Mouse (Mus musculus) stomach, embryonic 16.5 days (tissue): ENCODE measurements around the gene Cmtm4. TPM values are rescaled to one million over a fixed set of nuclear protein-coding genes. Genes with fewer than 3 reads are reported as not detected.

ENCODE experiments used
- ATAC-seq: fragments of 200-750 bp; cut with Nextera tagmentation; 2 replicates; pipeline ENCODE4 v1.8.0; 2017; ENCODE audit warnings: moderate number of reproducible peaks, moderate TSS enrichment; ENCODE audit not compliant: insufficient read depth, low FRiP score
- H3K27ac ChIP-seq: fragments of 300-500 bp; sonication (generic); 2 replicates; pipeline ENCODE4 v1.5.1; 2014; ENCODE audit warnings: low read length
- H3K27me3 ChIP-seq: fragments of 300-500 bp; sonication (generic); 2 replicates; pipeline ENCODE4 v1.6.1; 2014; ENCODE audit warnings: low read length, control low read depth, mixed read lengths; ENCODE audit not compliant: control insufficient read depth, insufficient read depth
- H3K36me3 ChIP-seq: fragments of 300-500 bp; sonication (generic); 2 replicates; pipeline ENCODE4 v1.6.1; 2014; ENCODE audit warnings: low read length; ENCODE audit not compliant: control insufficient read depth, insufficient read depth
- H3K4me1 ChIP-seq: fragments of 300-500 bp; sonication (generic); 2 replicates; pipeline ENCODE4 v1.6.1; 2014; ENCODE audit warnings: low read length, control low read depth, mixed read lengths; ENCODE audit not compliant: control insufficient read depth, insufficient read depth
- H3K4me2 ChIP-seq: fragments of 300-500 bp; sonication (generic); 2 replicates; pipeline ENCODE4 v1.6.1; 2014; ENCODE audit warnings: low read depth, low read length, mixed read lengths
- H3K4me3 ChIP-seq: fragments of 300-500 bp; sonication (generic); replicated peaks from 2 replicates; pipeline ENCODE4 v1.5.1; 2014; ENCODE audit warnings: mild to moderate bottlenecking, low read length
- H3K9ac ChIP-seq: fragments of 300-500 bp; sonication (generic); 2 replicates; pipeline ENCODE4 v1.6.1; 2014; ENCODE audit warnings: low read length
- H3K9me3 ChIP-seq: fragments of 300-500 bp; sonication (generic); replicated peaks from 2 replicates; pipeline ENCODE4 v1.6.1; 2016; ENCODE audit warnings: low read length, control low read depth; ENCODE audit not compliant: control insufficient read depth
- WGBS: fragments of 180-500 bp; shearing (Covaris S2); extraction: QIAGEN DNeasy Blood & Tissue Kit; methylation state at CpG from one replicate; pipeline ENCODE4 v1.1.7; 2014; 5-methylcytosine and 5-hydroxymethylcytosine counted together
- polyA plus RNA-seq: library from polyadenylated mRNA; unstranded; fragments of >200 nt; fragmentation: Nextera tagmentation; extraction: Ambion mirVana; gene quantifications from 2 replicates; pipeline ENCODE4 v1.2.1, GENCODE M21; 2015

The Cmtm4 gene
- polyA plus RNA-seq, 1 experiment from 2014 or later: 4.3 TPM

DNA sequence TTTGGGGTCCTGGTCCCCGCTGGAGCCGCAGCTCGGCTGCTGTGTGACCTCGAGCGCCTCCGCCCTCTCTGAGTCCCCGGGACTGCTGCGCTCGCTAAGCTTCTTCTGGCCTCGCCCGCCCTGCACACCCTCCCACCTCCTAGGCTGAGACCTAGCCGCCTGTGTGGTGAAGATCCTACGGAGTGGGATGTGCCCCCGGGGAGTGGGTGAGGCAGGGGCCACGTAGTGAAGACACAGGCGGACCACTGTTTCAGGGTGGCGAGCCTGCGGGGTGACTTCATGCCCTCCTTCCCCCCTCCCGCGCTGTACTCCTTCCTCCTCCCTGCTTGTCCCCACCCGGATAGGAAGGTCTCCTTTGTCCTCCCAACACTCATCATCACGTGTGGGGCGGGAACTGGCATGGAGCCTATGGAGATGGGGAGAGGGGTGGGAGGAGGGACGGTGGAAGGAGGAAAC lies 54.5 kb downstream of the Cmtm4 start:
- Histone ChIP-seq H3K27me3 (no peaks in the 10 kb centered on the region), H3K4me1 (peaks cover 9% of the 10 kb centered on the region; the same call in 1 of the 2 replicates), H3K9ac (peak overlapping the region; percentile 91), H3K4me2 (peak overlapping the region; percentile 76), H3K4me3 (peak overlapping the region; percentile 72), H3K27ac (peak overlapping the region; percentile 87), H3K9me3 (no peaks in the 10 kb centered on the region), H3K36me3 (no peaks in the 10 kb centered on the region; the same call in 1 of the 2 replicates)
- WGBS: 0% methylated on average over 24 of the region's 24 CpGs
- peak; percentile 65 for ATAC-seq

DNA sequence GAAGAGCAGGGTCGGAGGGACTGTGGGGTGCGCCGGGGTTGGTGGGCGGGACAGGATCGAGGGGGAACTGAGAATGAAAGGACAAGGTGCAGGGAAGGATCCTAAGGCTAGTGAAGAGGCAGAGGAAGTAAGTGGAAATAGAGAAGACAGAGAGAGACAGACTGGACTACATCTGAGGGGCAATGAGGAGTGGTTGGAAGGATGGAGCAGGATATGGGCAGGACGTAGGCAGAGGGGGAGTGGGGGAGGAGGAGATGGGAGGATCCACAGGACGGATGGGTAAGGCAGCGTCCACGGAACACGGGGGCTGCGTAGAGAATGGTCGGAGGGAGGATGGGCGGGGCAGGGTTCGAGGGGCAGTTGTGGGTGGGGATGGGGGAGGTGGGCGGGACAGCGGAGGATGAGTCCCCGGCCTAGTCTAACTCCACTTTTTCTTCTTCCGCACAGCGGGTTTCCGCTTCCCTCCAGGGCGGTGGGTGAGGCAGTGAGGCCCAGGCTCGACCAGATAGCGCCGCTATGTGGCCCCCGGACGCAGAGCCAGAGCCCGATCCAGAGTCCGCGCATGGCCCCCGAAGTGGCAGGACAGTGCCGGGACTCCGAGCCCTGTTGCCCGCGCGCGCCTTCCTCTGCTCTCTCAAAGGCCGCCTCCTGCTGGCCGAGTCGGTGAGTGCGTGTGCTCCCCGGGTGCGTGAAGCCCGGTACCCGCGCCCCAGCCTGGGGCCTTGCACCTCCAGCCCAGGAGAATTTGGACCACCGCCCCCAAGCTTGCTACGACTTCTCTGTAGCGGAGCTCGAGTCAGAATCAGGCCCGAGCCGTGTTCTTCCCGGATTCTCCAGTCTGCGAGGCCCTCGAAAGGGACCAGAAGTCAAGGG lies 55.1 kb downstream of the Cmtm4 start:
- Histone ChIP-seq H3K4me2 (peak overlapping the region; percentile 76), H3K4me3 (peak overlapping the region; percentile 72), H3K4me1 (peaks cover 9% of the 10 kb centered on the region; the same call in 1 of the 2 replicates), H3K27me3 (no peaks in the 10 kb centered on the region), H3K36me3 (no peaks in the 10 kb centered on the region), H3K27ac (peak overlapping the region; percentile 87), H3K9me3 (no peaks in the 10 kb centered on the region), H3K9ac (peak overlapping the region; percentile 91)
- peak; percentile 83 for ATAC-seq
- WGBS: under 1% methylated on average over 51 of the region's 54 CpGs

DNA sequence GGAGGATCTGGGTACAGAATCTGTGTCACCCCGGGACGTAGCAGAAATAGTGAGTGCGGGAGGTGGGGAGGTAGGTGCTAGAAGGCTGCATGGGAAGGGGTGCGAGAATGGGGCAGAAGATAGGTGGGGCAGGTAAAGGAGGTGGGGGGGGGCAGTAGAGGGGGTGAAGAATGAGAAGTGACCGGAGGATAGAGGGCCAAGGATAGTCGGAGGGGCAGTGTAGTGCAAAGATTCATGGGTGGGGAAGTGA lies 55.7 kb downstream of the Cmtm4 start:
- WGBS: 1% methylated on average over 6 of the region's 6 CpGs
- ATAC-seq: no peak

DNA sequence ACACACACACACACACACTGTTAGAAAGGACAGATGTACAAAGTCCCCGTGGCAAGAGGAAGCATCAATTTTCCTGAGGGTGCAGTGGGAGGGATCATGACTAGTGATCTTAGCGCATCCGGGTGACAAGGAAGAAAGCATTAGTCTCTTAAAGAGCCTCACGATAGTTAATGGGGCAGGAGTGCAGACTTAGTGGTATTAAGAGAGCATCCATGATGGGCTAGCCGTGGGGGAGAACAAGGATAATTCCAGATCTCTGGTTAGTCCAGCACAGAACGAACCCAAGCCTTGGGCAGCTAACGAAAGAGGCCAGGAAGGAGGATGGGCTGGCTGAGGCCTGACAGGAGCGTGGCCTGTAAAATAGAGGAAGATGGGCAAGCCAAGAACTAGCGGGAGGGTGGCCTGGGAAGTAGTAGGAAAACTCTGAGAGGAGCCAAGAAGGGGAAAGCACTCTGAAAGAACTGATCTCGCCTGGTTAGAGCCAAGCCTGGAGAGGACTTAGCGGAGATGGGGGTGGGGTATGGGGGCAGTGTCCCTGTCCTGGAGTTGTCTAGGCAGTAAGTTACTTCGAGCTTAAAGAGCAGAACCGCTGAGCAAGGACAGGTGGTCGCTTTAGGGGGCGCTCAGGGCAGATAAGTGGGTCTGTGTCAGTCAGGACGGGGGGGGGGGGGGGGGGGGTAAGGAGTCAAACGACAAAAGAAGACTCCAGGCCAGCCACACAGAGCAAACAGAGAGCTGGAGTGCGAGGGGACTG lies 56.2 kb downstream of the Cmtm4 start, which contains the start of gene Cmtm3:
Gene Cmtm3 (plus strand): TSS at position 182 of the 754 bp plus-strand sequence.
- no peaks in the 10 kb centered on the region for H3K27me3 ChIP-seq
- peak within 1 kb of the TSS; percentile 87 for H3K27ac ChIP-seq
- H3K9ac ChIP-seq: peak within 1 kb of the TSS; percentile 91
- peaks cover 9% of the 10 kb centered on the region; the same call in 1 of the 2 replicates for H3K4me1 ChIP-seq
- ATAC-seq: no peak
- WGBS: 14% methylated on average over 17 of the region's 18 CpGs
- peak within 1 kb of the TSS; percentile 72 for H3K4me3 ChIP-seq
- H3K36me3 ChIP-seq: no peaks in the 10 kb centered on the region
- H3K4me2 ChIP-seq: peak within 1 kb of the TSS; percentile 76
- H3K9me3 ChIP-seq: no peaks in the 10 kb centered on the region

More for the DNA sequence above, 55.7 kb downstream of the Cmtm4 start:
- peak overlapping the region; percentile 91 for H3K9ac ChIP-seq
- H3K9me3 ChIP-seq: no peaks in the 10 kb centered on the region
- no peaks in the 10 kb centered on the region for H3K36me3 ChIP-seq
- peak overlapping the region; percentile 76 for H3K4me2 ChIP-seq
- H3K4me3 ChIP-seq: peak overlapping the region; percentile 72
- H3K4me1 ChIP-seq: peaks cover 9% of the 10 kb centered on the region; the same call in 1 of the 2 replicates
- H3K27me3 ChIP-seq: no peaks in the 10 kb centered on the region
- peak overlapping the region; percentile 87 for H3K27ac ChIP-seq

DNA sequence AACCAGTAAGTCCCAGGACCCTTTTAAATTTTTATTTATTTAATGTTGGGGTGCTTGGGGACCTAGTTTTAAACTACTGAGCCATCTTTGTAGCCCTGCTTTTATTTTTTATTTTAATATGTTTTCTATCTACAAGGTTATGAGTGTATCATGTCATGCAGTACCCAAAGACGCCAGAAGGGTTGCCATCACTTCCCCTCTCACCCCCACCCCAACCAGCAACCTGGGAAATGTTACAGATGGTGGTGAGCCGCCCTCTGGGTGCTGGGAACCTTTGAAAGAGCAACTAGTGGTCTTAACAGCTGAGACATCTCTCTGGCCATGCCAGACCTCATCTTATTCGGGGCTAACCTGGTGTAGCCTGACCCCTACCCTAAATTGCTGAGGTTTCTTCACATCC lies 57.7 kb downstream of the Cmtm4 start:
- H3K9ac ChIP-seq: no peak overlapping the region
- no peak overlapping the region for H3K4me3 ChIP-seq
- no peak overlapping the region for H3K4me2 ChIP-seq
- H3K27ac ChIP-seq: no peak overlapping the region
- 53% methylated on average over 3 of the region's 3 CpGs for WGBS
- no peaks in the 10 kb centered on the region for H3K36me3 ChIP-seq
- no peaks in the 10 kb centered on the region for H3K27me3 ChIP-seq
- H3K4me1 ChIP-seq: 0 out of 2 replicates have a peak, but pooled peaks cover 3% of the 10 kb centered on the region
- ATAC-seq: no peak
- H3K9me3 ChIP-seq: no peaks in the 10 kb centered on the region

DNA sequence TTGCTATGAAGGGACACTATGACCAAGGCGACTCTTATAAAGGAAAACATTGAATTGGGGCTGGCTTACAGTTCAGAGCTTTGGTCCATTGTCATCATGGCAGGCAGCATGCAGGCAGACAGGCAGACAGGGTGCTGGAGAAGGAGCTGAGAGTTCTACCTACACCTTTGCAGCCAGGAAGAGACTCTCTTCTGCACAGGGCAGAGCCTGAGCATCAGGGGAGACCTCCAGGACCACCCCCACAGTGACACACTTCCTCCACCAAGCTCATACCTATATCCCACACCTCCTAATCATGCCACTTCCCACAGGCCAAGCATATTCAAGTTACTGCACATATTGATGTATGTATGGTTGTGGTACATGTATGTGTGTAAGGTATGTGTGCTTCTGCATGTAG lies 58.8 kb downstream of the Cmtm4 start:
- WGBS: 85% methylated on average over 1 of the region's 1 CpGs
- no peak overlapping the region for H3K4me2 ChIP-seq
- no peaks in the 10 kb centered on the region for H3K9me3 ChIP-seq
- ATAC-seq: no peak
- no peak overlapping the region for H3K27ac ChIP-seq
- H3K9ac ChIP-seq: no peak overlapping the region
- H3K27me3 ChIP-seq: no peaks in the 10 kb centered on the region
- 0 out of 2 replicates have a peak, but pooled peaks cover 3% of the 10 kb centered on the region for H3K4me1 ChIP-seq
- no peak overlapping the region for H3K4me3 ChIP-seq
- no peaks in the 10 kb centered on the region for H3K36me3 ChIP-seq

DNA sequence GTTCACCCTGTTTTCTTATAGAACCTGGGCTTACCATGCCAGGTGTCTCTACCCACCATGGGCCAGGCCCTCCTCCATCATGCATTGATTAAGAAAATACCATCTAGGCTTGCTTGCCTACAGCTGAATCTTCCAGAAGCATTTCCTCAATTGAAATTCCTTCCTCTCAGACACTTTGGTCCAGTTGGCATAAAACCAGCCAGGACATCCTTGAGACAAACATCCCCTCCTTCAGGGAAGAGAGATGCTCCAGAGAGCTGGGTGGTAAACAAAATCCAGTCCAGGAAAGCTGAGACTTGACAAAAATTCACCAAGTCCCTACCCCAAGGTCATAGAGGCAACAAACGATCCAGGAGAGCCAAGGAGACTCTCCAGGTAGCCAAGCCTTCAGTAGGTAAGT lies 61.4 kb downstream of the Cmtm4 start:
- no peak overlapping the region for H3K27ac ChIP-seq
- no peaks in the 10 kb centered on the region for H3K27me3 ChIP-seq
- 54% methylated on average over 1 of the region's 1 CpGs for whole genome bisulfite sequencing
- no peak overlapping the region for H3K9ac ChIP-seq
- no peaks in the 10 kb centered on the region for H3K36me3 ChIP-seq
- no peaks in the 10 kb centered on the region for H3K4me1 ChIP-seq
- no peaks in the 10 kb centered on the region for H3K9me3 ChIP-seq
- no peak overlapping the region for H3K4me3 ChIP-seq
- H3K4me2 ChIP-seq: no peak overlapping the region
- ATAC-seq: no peak

DNA sequence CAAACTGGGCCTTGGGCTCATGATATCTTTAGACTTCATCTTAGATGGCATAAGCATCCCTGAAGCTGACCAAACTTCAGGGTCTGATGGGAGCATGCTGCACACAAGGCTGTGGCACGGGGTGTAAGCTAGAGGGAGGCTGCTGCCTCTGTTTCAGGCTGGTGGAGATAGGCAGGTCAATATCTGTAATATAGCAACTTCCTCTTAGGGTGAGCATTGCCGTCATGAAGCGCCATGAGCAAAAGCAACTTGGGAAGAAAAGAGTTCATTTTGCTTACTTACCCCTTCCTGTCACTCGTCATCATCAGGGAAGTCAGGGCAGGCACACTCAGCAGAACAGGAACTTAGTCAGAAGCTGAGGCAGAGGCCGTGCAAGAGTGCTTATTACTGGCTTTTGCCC lies 61.8 kb downstream of the Cmtm4 start:
- Histone ChIP-seq H3K27me3 (no peaks in the 10 kb centered on the region), H3K4me1 (no peaks in the 10 kb centered on the region), H3K9ac (no peak overlapping the region), H3K27ac (no peak overlapping the region), H3K9me3 (no peaks in the 10 kb centered on the region), H3K4me2 (no peak overlapping the region), H3K4me3 (no peak overlapping the region), H3K36me3 (no peaks in the 10 kb centered on the region)
- WGBS: 53% methylated on average over 5 of the region's 5 CpGs
- ATAC-seq: no peak
